Mouse (Mus musculus): Measurements from ENCODE around the gene Zc3hav1l. TPM values are rescaled to one million over a fixed set of nuclear protein-coding genes. Genes with fewer than 3 reads are reported as not detected.

Zc3hav1l gene
- total RNA-seq, 2 experiments from 2014 or later = 0.49 to 0.59 TPM

- intact Hi-C loops (cut with DNase I) = no loop called here
- DNase-seq = no peak
Measured at GRCm38 (mm10) chr6:38238382-38238781, 60.7 kb downstream of the Zc3hav1l start.

Other genes starting within 250 kb of the Zc3hav1l start
- not detected for gene Tmem213, start 190.0 kb downstream of the Zc3hav1l start, total RNA-seq (2021)
- gene Atp6v0a4, start 174.7 kb downstream of the Zc3hav1l start, total RNA-seq (2021) = under 1 TPM; 0.39 to 0.61 TPM
- gene D630045J12Rik, start 45.2 kb downstream of the Zc3hav1l start, total RNA-seq (2021) = under 1 TPM; 0.38 to 0.39 TPM
- gene Zc3hav1, start 55.3 kb upstream of the Zc3hav1l start, total RNA-seq (2021) = 1 to 10 TPM; 5.7 to 6.9 TPM
- under 1 TPM; 0.67 to 0.71 TPM for gene Ttc26, start 82.2 kb upstream of the Zc3hav1l start, total RNA-seq (2021)
- gene Ubn2, start 134.7 kb upstream of the Zc3hav1l start, total RNA-seq (2021) = 10 to 100 TPM; 18.3 to 21.8 TPM
- gene Fmc1, start 234.2 kb upstream of the Zc3hav1l start, total RNA-seq (2021) = 100 to 1,000 TPM; 120 to 165 TPM

Measured in gastrocnemius, postnatal 36 days (tissue).